Mouse (Mus musculus): Measurements from ENCODE around the gene Gstcd.

The Gstcd gene

DNA sequence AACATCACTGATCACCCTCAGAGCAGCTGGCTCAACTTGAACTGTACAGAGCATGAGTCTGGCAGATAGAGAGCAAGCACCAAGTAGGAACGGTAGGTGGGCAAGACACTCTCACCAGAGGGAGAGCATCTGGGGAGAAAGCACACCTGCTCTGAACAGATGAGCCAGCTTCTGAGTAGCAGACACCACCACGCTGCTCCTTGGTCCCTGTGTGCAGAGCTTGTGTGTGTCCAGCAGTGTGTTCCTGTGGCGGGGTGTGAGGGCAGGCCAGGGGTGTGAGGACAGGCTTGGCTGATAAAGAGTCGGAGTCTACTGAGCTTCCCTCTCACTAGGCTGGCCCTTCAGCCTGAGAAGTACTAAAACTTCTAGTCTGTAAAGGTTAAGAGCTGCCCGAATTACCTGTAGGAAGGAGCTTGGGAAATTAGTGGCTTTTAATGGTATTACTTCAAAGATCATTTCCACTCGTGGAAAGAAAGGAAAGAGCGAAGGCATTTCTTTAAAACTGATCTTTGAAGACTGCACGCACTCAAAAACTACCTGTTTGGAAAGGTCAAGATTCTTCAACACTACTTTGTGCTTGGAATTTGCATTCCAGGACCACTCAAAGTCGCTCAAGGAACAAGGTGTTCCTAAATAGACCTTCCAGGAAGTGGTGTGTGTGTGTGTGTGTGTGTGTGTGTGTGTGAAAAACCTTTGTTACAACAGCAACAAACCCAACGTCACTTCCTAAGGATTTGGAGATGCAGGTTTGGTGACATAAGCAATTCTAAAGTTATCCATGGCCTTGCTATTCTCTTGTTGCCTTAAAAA, 151.4 kb downstream of the Gstcd start:
- no peak for DNase-seq (ENCODE audit: low spot score in 2 of 2)

DNA sequence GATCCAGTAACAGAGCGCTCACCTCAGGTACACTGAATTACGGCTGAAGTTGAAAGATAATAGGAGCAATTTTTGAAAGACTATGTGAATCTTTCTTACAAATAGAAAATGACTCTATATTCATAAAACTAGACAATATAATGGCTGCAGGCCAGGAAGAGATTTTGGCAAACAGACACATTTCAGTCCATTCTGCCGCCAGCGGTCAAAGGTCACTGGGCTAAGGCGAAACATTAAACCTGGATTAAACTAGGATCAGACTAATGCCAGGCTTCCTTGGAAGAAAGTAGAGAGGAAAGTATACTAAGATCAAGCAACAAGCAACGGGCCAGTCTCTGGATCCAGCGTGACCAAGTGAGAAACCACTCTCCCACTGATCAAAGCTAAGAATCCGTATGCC, 152.8 kb downstream of the Gstcd start:
- DNase-seq (ENCODE audit: low spot score in 2 of 2): no peak

DNA sequence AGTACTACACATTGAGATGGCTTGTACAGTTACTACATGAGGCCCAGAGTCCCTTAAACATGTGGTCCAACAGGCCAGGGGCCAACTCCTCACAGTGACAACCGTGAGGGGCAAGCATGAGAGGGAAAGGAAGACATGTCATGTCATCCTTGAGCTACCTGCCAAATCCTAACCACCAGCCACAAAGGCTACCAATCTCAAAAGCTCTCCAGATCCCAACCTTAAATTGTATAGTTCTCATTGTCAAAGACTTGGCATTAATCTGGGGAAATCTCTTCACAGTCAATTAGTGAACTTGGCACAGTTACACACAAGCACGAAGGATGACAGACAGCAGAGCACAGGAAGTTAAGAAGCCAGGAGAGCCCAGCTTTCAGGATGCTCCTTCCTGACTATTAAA, 157.2 kb downstream of the Gstcd start:
- DNase-seq (ENCODE audit: low spot score in 2 of 2): no peak
